ENCODE assay signal across 9 mouse cellular contexts in genomic region chr14:124222447-124222846, GRCm38 (mm10).
DNase-seq lines count a peak whose midpoint lies in the region; ATAC-seq and TF ChIP-seq lines count a peak whose summit lies in the region.
"Had no signal": no experiment of that assay in that cellular context is flagged by ENCODE, and none has a peak within 500 bp of the region (broad histone marks: within the 10 kb centered on the region; RNA-seq: fewer than 3 reads in every experiment).

No protein-coding gene starts in this region.

- no peaks in the 10 kb centered on the region for H3K9me3 ChIP-seq in midbrain, embryonic 15.5 days
- H3K9me3 ChIP-seq in intestine, embryonic 15.5 days, result no peaks in the 10 kb centered on the region

- no peak overlapping the region for H3K27ac ChIP-seq in layer of hippocampus, adult 2 months
- no peak overlapping the region for H3K27ac ChIP-seq in midbrain, embryonic 15.5 days
- no peak overlapping the region for H3K27ac ChIP-seq in intestine, embryonic 15.5 days

- TF ChIP-seq CTCF in layer of hippocampus, adult 2 months (conservative IDR thresholded peaks at IDR 0.05), result peak; percentile 82

- no peaks in the 10 kb centered on the region for H3K27me3 ChIP-seq in midbrain, embryonic 15.5 days (replicated peaks)
- H3K27me3 ChIP-seq in intestine, embryonic 15.5 days (replicated peaks), result no peaks in the 10 kb centered on the region

- H3K4me3 ChIP-seq in layer of hippocampus, adult 2 months, result no peak overlapping the region
- no peak overlapping the region for H3K4me3 ChIP-seq in midbrain, embryonic 15.5 days
- no peak overlapping the region for H3K4me3 ChIP-seq in intestine, embryonic 15.5 days (replicated peaks)

- H3K36me3 ChIP-seq in midbrain, embryonic 15.5 days (replicated peaks), result no peaks in the 10 kb centered on the region
- H3K36me3 ChIP-seq in intestine, embryonic 15.5 days, result no peaks in the 10 kb centered on the region

- no peaks in the 10 kb centered on the region for H3K4me1 ChIP-seq in midbrain, embryonic 15.5 days
- H3K4me1 ChIP-seq in intestine, embryonic 15.5 days (replicated peaks), result no peaks in the 10 kb centered on the region

- no peak overlapping the region for H3K4me2 ChIP-seq in midbrain, embryonic 15.5 days
- no peak overlapping the region for H3K4me2 ChIP-seq in intestine, embryonic 15.5 days (replicated peaks)

- peak in 1 of 2 experiments; percentile 16 for DNase-seq in layer of hippocampus, adult 2 months (ENCODE audit: low spot score in 2 of 2)
- DNase-seq in layer of hippocampus, adult 8-10 months (ENCODE audit: low spot score in 2 of 2), result no peak
- peak; percentile 66 for DNase-seq in MN1 (ENCODE audit: low spot score)
- DNase-seq in embryo, embryonic 10.5 days (ENCODE audit: low spot score), result peak; percentile 65
- no peak for DNase-seq in urinary bladder, postnatal 10 days (ENCODE audit: low spot score)
- no peak for DNase-seq in adrenal gland, postnatal 14 days
- DNase-seq: heart, adult 11 months had no signal

- WGBS in midbrain, embryonic 15.5 days, result 24% methylated on average over 1 of the region's 1 CpGs
- WGBS in intestine, embryonic 15.5 days, result 27% methylated on average over 1 of the region's 1 CpGs

- ATAC-seq in midbrain, embryonic 15.5 days (replicated peaks), result peak; percentile 84
- ATAC-seq in intestine, embryonic 15.5 days, result no peak

- no peak overlapping the region for H3K9ac ChIP-seq in midbrain, embryonic 15.5 days
- H3K9ac ChIP-seq in intestine, embryonic 15.5 days, result no peak overlapping the region

Comparison
In these comparisons a context has a peak if more than half of its experiments do, and no peak if none do; other contexts are left out.
1. DNase-seq: peak in MN1 (single experiment) and embryo, embryonic 10.5 days (single experiment); none in layer of hippocampus, adult 8-10 months (0 of 2), urinary bladder, postnatal 10 days (single experiment) and adrenal gland, postnatal 14 days (single experiment).